Mouse (Mus musculus) heart, postnatal 25 days (tissue): ENCODE measurements around the gene Prrt1. TPM values are rescaled to one million over a fixed set of nuclear protein-coding genes. Genes with fewer than 3 reads are reported as not detected.

Source experiments
- DNase-seq: peaks from one replicate; pipeline ENCODE4 v3.0.0; 2022; ENCODE audit warnings: low spot score
- intact Hi-C: fragments of 180-260 bp; cut with DNase I; formaldehyde crosslinking; loops from one replicate; pipeline ENCODE4 v1.15.1; 2025
- total RNA-seq, 2 experiments: library from RNA; stranded (reverse); gene quantifications; 2 replicates each; pipeline ENCODE4 v1.2.3; 2021

The Prrt1 gene
- 1 to 10 TPM; 1.1 to 1.9 TPM for total RNA-seq

GRCm38 (mm10) chr17:34629221-34629751 is at the start of gene Prrt1:
TSS of gene Prrt1 (plus strand) at chr17:34629533.
- DNase-seq = no peak
- intact Hi-C loops = no loop called here

- intact Hi-C loops = loop anchor here (10.0 kb wide), 1 partner anchor 458 kb away; the partner anchor contains the start of gene Brd2
Observed at GRCm38 (mm10) chr17:34582528-34582927, 46.8 kb upstream of the Prrt1 start.

GRCm38 (mm10) chr17:34583397-34583796 is 45.9 kb upstream of the Prrt1 start:
- intact Hi-C loops = loop anchor here (10.0 kb wide), 1 partner anchor 459 kb away; the partner anchor contains the start of gene Brd2
- DNase-seq = no peak

More at GRCm38 (mm10) chr17:34582528-34582927, 46.8 kb upstream of the Prrt1 start:
- no peak for DNase-seq

GRCm38 (mm10) chr17:34583819-34584218 is 45.5 kb upstream of the Prrt1 start:
- DNase-seq = no peak
- intact Hi-C loops = loop anchor here (2.0 to 10.0 kb wide), 2 partner anchors 15 to 459 kb away; partner anchors contain the start of gene Brd2

GRCm38 (mm10) chr17:34585121-34585520 is 44.2 kb upstream of the Prrt1 start:
- DNase-seq = no peak
- intact Hi-C loops = loop anchor here (2.0 to 10.0 kb wide), 2 partner anchors 16 to 460 kb away; partner anchors contain the start of gene Brd2

GRCm38 (mm10) chr17:34585877-34586771 is 43.2 kb upstream of the Prrt1 start:
- intact Hi-C loops = loop anchor here (2.0 to 10.0 kb wide), 2 partner anchors 17 to 461 kb away; partner anchors contain the start of gene Brd2

GRCm38 (mm10) chr17:34586796-34587422 is 42.4 kb upstream of the Prrt1 start:
- intact Hi-C loops = loop anchor here (10.0 kb wide), 1 partner anchor 462 kb away; the partner anchor contains the start of gene Brd2
- peak; percentile 74 for DNase-seq

More at GRCm38 (mm10) chr17:34585877-34586771, 43.2 kb upstream of the Prrt1 start:
- no peak for DNase-seq

GRCm38 (mm10) chr17:34587423-34587811 is 41.9 kb upstream of the Prrt1 start:
- peak; percentile 96 for DNase-seq
- intact Hi-C loops = loop anchor here (10.0 kb wide), 1 partner anchor 463 kb away; the partner anchor contains the start of gene Brd2

- intact Hi-C loops = loop anchor here (10.0 kb wide), 1 partner anchor 463 kb away; the partner anchor contains the start of gene Brd2
- DNase-seq = no peak
Observed at GRCm38 (mm10) chr17:34587814-34588213, 41.5 kb upstream of the Prrt1 start.

GRCm38 (mm10) chr17:34588767-34589166 is 40.6 kb upstream of the Prrt1 start:
- intact Hi-C loops = loop anchor here (10.0 kb wide), 1 partner anchor 464 kb away; the partner anchor contains the start of gene Brd2

GRCm38 (mm10) chr17:34589206-34589605 is 40.1 kb upstream of the Prrt1 start:
- intact Hi-C loops = loop anchor here (10.0 kb wide), 1 partner anchor 464 kb away; the partner anchor contains the start of gene Brd2

More at GRCm38 (mm10) chr17:34588767-34589166, 40.6 kb upstream of the Prrt1 start:
- no peak for DNase-seq

GRCm38 (mm10) chr17:34589681-34590101 is 39.6 kb upstream of the Prrt1 start, which contains the start of gene Gpsm3:
TSS of gene Gpsm3 (plus strand) at chr17:34589806.
- intact Hi-C loops = loop anchor here (10.0 kb wide), 1 partner anchor 465 kb away; the partner anchor contains the start of gene Brd2
- peak; percentile 57 for DNase-seq

More at GRCm38 (mm10) chr17:34589206-34589605, 40.1 kb upstream of the Prrt1 start:
- DNase-seq = no peak

- no peak for DNase-seq
- intact Hi-C loops = no loop called here
Observed at GRCm38 (mm10) chr17:34590154-34590987, 39.0 kb upstream of the Prrt1 start.

- DNase-seq = no peak
- intact Hi-C loops = no loop called here
Observed at GRCm38 (mm10) chr17:34591029-34591993, 38.0 kb upstream of the Prrt1 start, which contains the start of gene Pbx2. TSS of gene Pbx2 (plus strand) at chr17:34591266.

- intact Hi-C loops = no loop called here
- DNase-seq = peak; percentile 67
Observed at GRCm38 (mm10) chr17:34591994-34592375, 37.3 kb upstream of the Prrt1 start.

GRCm38 (mm10) chr17:34592581-34593549 is 36.5 kb upstream of the Prrt1 start:
- intact Hi-C loops = no loop called here
- DNase-seq = no peak
